Mouse (Mus musculus) kidney, postnatal 4 days (tissue): ENCODE results near the gene Serpine3.
"Not testable (repeated sequence)": the region's sequence is repeated elsewhere in the genome, so short reads cannot be mapped to it uniquely, and the experiment has no call there.

ENCODE experiments used
- DNase-seq, 2 experiments: peaks; one replicate each; pipeline ENCODE4 v3.0.0; 2021; ENCODE audit warnings: mixed read lengths in 2 of 2

The Serpine3 gene

GRCm38 (mm10) chr14:62663367-62663766 lies at the start of gene Serpine3:
Serpine3 (plus strand) TSS chr14:62663667.
- no peak for DNase-seq

DNA sequence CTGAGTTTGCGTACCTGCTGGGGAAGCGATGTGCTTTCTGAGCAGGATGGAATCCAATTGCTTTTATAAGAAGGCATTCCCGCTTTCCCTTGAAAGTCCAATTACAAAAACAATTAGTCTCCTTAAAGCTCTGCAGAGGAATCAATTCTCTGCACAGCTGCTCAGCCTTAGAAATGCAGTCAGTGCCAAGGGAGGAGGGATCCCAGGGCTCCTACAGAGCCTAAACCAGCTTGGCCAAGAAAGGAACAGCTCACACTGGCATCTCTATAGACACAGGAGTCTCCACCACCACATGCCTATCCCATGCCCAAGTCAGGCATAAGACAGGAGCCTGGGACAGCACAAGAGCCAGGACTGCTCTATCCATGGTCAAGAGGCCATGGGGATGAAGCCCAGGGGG lies 41.1 kb upstream of the Serpine3 start:
- DNase-seq = no peak

DNA sequence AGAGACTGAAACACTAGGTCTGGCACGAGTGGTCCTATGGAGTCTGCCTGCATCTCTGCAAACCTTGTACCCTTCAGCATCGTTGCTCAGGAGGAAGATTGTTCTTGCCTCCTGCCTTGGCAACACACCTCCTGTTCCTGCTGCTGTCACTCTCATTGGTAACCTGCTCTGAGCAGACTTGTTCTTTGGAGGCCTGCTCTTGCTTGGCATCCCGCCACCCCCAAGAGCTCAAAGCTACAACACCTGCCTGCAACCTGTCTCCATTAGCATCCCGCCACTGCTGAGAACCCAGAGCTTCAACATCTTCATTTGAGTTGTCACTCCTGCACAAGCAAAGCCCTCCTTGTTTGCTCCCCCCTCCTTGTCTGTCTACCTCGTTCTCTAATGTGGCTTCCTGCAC lies 35.5 kb upstream of the Serpine3 start:
- DNase-seq = no peak

- peak in 1 of 2 experiments; percentile 18 for DNase-seq
These were observed 25.8 kb upstream of the Serpine3 start for GRCm38 (mm10) chr14:62637436-62638344.

GRCm38 (mm10) chr14:62638345-62638702 lies 25.1 kb upstream of the Serpine3 start:
- no peak for DNase-seq

GRCm38 (mm10) chr14:62639111-62639510 lies 24.4 kb upstream of the Serpine3 start:
- DNase-seq = peak; percentile 9 to 23

- DNase-seq = no peak
These were observed 23.9 kb upstream of the Serpine3 start for GRCm38 (mm10) chr14:62639551-62639950.

DNA sequence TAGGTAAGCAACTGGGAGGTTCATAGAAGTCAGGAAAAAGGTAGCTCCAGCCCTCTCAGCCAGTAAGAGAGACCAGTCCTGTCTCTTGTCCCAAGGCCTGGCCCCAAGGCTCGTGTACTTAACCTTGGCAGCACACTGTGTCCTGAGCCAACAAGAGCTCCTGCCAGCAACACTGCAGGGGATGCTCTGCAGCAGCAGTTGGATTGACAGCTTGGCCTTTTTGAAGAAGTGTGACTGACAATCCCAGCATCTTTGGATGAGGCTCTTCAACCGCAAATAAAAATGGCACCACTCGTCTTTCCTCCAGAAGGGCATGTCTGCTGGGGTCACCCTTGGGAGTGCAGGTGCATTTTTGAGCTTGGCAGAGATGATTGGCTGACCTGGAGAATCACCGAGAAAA lies 23.1 kb upstream of the Serpine3 start:
- no peak for DNase-seq

GRCm38 (mm10) chr14:62642368-62642767 lies 21.1 kb upstream of the Serpine3 start:
- not testable (repeated sequence) for DNase-seq

GRCm38 (mm10) chr14:62648405-62648804 lies 15.1 kb upstream of the Serpine3 start:
- DNase-seq = no peak

- DNase-seq = no peak
These were observed 13.1 kb upstream of the Serpine3 start for GRCm38 (mm10) chr14:62650376-62650775.

DNA sequence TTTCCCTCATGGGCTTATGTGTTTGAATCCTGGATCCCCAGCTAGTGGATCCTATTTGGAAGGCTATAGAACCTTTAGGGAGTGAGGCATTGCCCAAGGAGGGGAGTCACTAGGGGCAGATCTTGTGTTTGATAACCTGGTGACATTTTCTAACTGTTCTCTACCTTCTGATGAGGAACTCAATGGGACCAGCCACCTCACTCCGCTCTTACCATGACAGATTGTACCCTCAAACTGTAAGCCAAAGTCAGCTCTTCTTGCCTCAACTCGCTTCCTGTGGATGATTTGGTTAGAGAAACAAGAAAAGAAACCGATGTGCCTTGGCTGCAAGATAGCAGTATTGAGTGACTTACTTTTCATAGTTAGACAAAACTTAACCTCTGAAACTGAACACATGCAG lies 11.7 kb upstream of the Serpine3 start:
- DNase-seq = no peak

GRCm38 (mm10) chr14:62655996-62656395 lies 7.5 kb upstream of the Serpine3 start:
- no peak for DNase-seq

DNA sequence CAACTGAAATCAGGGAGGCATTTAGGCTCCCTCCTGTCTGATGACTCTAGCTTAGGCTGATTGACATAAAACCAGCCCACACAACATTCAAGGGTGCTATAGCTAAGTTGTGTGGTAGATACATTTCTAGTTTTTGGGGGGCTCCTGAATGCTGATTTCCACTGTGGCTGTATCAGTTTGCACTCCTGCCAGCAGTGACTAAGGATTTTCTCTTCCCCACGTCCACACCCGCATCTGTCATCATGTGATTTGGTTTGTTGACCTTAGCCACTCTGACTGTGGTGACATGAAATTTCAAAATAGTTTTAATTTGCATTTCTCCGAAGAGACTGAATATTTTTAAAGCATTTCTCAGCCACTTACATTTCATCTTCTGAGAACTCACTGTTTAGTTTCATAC lies 6.0 kb upstream of the Serpine3 start:
- DNase-seq = no peak

DNA sequence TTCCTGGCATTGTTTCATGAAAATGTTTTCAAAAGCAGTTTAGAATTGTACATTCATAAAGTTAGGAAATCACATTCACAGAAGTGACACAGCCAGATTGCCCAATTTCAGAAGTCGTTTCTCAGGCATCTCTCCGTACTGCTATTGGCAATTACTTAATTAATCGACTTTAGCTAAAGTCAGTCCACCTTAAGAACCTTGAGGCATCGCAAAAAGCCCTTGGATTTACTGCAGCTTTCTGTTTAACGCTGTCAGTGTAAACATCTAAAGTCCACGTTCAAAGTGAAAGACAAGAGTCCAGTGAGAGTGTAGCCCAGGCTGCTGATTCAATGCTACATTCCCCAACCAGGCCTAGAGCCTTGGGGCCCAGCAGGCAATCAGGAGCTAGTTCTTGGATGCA lies 1.1 kb upstream of the Serpine3 start:
- DNase-seq = no peak

DNA sequence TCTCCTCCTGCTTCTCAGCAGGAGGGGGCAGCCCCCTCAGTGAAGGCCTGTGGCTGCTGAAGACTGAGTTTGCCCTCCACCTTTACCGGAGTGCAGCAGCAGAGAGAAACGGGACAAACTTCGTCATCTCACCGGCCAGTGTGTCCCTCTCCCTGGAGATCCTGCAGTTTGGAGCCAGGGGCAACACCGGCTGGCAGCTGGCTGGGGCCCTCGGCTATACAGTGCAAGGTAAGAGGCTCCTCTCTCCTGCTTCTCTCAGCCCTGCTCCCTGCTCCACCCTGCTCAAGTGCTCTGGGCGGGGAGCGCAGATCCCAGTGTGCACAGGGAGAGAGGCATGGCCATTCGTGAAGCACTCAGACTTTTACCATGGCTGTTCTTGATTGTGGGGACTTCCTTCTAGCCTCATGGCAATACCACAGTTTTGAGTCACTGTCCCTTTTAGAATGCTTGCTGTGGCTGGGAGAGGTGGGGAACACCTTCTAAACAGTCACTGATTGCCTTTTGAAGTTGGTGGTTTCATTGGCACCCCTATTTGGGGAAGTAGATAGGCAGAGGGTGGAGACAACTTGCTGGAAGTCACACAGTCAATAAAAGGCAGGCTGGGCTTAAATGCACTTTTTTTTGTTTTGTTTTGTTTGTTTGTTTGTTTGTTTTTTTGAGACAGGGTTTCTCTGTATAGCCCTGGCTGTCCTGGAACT lies 1.7 kb downstream of the Serpine3 start:
- DNase-seq = peak; percentile 13 to 18

GRCm38 (mm10) chr14:62673646-62674045 lies 10.2 kb downstream of the Serpine3 start:
- peak in 1 of 2 experiments; percentile 11 for DNase-seq

GRCm38 (mm10) chr14:62718161-62718560 lies 54.7 kb downstream of the Serpine3 start:
- no peak for DNase-seq

DNA sequence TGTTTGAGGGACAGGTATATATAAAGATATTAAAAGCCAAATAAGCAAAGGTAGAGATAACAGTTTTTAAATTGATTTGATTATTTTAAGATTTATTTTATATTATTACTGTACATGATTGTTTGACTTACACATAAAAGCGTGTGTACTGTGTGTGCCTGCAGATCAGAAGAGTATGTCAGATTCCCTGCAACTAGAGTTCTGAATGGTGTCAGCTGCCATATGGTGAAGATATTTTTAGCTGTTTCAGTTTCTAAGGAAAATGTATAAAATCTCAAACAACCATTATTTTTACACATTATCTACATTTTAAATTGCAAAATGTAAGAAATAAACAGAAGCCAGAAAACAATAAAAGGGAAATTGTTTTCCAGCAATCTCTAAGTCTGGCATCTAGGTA lies 58.2 kb downstream of the Serpine3 start:
- DNase-seq = no peak

- DNase-seq = no peak
These were observed 61.1 kb downstream of the Serpine3 start for GRCm38 (mm10) chr14:62724560-62724959.

DNA sequence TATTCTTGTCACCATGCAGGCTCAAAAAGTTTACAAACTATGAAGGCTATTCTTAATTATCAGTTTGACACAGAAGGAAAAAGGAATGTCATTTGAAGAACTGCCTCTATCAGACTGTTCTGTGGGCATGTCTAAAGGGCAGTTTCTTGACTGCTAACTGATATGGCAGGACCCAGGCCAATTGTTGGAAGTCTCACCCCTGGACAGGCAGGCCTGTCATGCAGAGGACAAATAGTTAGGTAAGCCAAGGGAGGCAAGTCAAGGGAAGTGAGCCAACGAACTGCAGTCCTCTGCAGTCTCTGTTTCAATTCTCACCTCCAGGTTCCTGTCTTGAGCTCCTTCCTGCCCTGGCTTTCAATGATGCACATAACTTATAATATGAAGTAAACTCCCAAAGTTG lies 68.4 kb downstream of the Serpine3 start:
- DNase-seq = no peak

DNA sequence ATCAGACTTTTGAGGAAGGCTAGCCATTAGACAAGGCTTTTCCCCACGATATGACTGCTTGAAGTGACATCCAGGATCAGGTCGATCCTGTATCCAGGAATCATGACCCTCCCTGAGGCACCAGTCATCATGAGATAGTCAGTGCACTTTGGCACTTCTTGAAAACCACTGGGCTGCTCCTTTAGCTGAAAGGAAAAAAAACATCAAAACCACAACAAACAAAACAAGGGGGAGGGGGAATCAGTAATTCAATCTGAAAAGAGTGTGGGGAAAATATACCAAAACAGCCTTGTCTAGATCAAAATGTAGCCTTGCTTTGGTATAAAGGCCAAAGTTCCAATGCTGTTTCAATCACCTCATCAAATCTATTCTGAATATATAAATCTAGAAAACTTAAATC lies 70.2 kb downstream of the Serpine3 start:
- no peak for DNase-seq

DNA sequence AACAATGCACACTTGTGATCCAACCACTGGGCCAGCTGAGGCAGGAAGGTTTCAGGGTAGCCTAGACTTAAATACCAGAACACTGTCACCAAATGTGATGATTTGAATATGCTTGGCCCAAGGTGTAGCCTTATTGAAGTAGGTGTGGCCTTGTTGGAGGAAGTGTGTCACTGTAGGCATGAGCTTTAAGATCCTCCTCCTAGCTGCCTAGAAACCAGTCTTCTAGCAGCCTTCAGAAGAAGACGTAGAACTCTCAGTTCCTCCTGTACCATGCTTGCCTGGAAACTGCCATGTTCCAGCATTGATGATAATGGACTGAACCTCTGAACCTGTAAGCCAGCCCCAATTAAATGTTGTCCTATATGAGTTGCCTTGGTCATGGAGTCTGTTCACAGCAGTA lies 72.2 kb downstream of the Serpine3 start:
- no peak for DNase-seq
